Mouse (Mus musculus) hindbrain, embryonic 11.5 days (tissue): ENCODE measurements around the gene Sik3. TPM values are rescaled to one million over a fixed set of nuclear protein-coding genes. Genes with fewer than 3 reads are reported as not detected.

Experiments
- ATAC-seq: fragments of 200-750 bp; cut with Nextera tagmentation; 2 replicates; pipeline ENCODE4 v1.8.0; 2017; ENCODE audit warnings: mild to moderate bottlenecking, moderate TSS enrichment, moderate library complexity; ENCODE audit not compliant: low FRiP score
- DNase-seq: peaks from one replicate; pipeline ENCODE4 v3.0.0-alpha.2; 2015; ENCODE audit warnings: low spot score
- H3K27ac ChIP-seq: fragments of 300-500 bp; sonication (generic); 2 replicates; pipeline ENCODE4 v1.5.1; 2014; ENCODE audit warnings: mild to moderate bottlenecking, low read depth, low read length
- H3K27me3 ChIP-seq: fragments of 300-500 bp; sonication (generic); 2 replicates; pipeline ENCODE4 v1.6.1; 2014; ENCODE audit warnings: mild to moderate bottlenecking, low read length, moderate library complexity, mixed read lengths; ENCODE audit not compliant: control insufficient read depth, insufficient read depth
- H3K36me3 ChIP-seq: fragments of 300-500 bp; sonication (generic); 2 replicates; pipeline ENCODE4 v1.6.1; 2014; ENCODE audit warnings: mild to moderate bottlenecking, low read length, moderate library complexity, mixed read lengths; ENCODE audit not compliant: control insufficient read depth, insufficient read depth
- H3K4me1 ChIP-seq: fragments of 300-500 bp; sonication (generic); replicated peaks from 2 replicates; pipeline ENCODE4 v1.6.1; 2014; ENCODE audit warnings: low read length, mixed read lengths; ENCODE audit not compliant: control insufficient read depth, insufficient read depth
- H3K4me2 ChIP-seq: fragments of 300-500 bp; sonication (generic); replicated peaks from 2 replicates; pipeline ENCODE4 v1.6.1; 2014; ENCODE audit warnings: mild to moderate bottlenecking, low read depth, low read length
- H3K4me3 ChIP-seq: fragments of 300-500 bp; sonication (generic); 2 replicates; pipeline ENCODE4 v1.5.1; 2014; ENCODE audit warnings: low read depth, low read length
- H3K9ac ChIP-seq: fragments of 300-500 bp; sonication (generic); 2 replicates; pipeline ENCODE4 v1.6.1; 2014; ENCODE audit warnings: low read depth, low read length
- H3K9me3 ChIP-seq: fragments of 300-500 bp; sonication (generic); 2 replicates; pipeline ENCODE4 v1.6.1; 2016; ENCODE audit warnings: low read length; ENCODE audit not compliant: control insufficient read depth
- WGBS: fragments of 180-500 bp; shearing (Covaris S2); extraction: QIAGEN DNeasy Blood & Tissue Kit; methylation state at CpG from one replicate; pipeline ENCODE4 v1.1.7; 2014; 5-methylcytosine and 5-hydroxymethylcytosine counted together
- polyA plus RNA-seq: library from polyadenylated mRNA; unstranded; fragments of >200 nt; fragmentation: Nextera tagmentation; extraction: Ambion mirVana; gene quantifications from 2 replicates; pipeline ENCODE4 v1.2.1, GENCODE M21; 2014

Gene Sik3
- polyA plus RNA-seq, 1 experiment from 2014 or later = 10.1 TPM

- DNase-seq (no peak), ATAC-seq (no peak)
- Histone ChIP-seq H3K4me3 (no peak overlapping the region), H3K27me3 (no peaks in the 10 kb centered on the region), H3K4me1 (no peaks in the 10 kb centered on the region), H3K36me3 (no peaks in the 10 kb centered on the region; the same call in 1 of the 2 replicates), H3K9me3 (no peaks in the 10 kb centered on the region), H3K27ac (no peak overlapping the region), H3K4me2 (no peak overlapping the region), H3K9ac (no peak overlapping the region)
- 89% methylated on average over 9 of the region's 9 CpGs for WGBS
Measured at GRCm38 (mm10) chr9:46194809-46195208, 182.2 kb downstream of the Sik3 start.

DNA sequence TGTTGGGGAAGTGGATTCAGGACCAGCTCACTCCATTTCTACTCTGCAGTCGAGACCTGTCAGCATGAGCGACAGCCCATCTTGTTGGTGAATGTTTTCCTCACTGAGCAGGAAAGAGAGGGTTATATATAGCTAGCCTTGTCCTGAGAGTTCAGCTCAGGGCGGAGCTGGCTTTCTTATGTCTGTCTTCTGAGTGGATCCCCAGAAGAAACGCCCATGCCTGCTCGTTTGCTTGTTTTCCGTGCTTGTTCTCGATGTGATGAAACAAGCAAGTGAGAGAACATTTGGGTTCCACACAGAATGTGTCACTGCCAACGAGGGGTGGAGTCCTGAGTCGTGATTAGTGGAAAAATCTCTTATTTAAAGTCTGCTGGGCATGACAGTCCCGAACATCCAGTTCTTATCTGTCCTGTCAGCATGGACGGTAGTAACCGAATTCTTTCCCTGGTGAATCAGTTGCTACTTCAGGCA is 184.1 kb downstream of the Sik3 start:
- no peaks in the 10 kb centered on the region; the same call in 1 of the 2 replicates for H3K36me3 ChIP-seq
- ATAC-seq = no peak

GRCm38 (mm10) chr9:46198461-46198860 is 185.8 kb downstream of the Sik3 start:
- H3K36me3 ChIP-seq = no peaks in the 10 kb centered on the region; the same call in 1 of the 2 replicates
- no peaks in the 10 kb centered on the region for H3K9me3 ChIP-seq
- no peak overlapping the region for H3K4me3 ChIP-seq
- no peaks in the 10 kb centered on the region for H3K27me3 ChIP-seq
- no peak overlapping the region for H3K4me2 ChIP-seq
- no peak overlapping the region for H3K27ac ChIP-seq
- H3K9ac ChIP-seq = no peak overlapping the region
- 90% methylated on average over 9 of the region's 9 CpGs for WGBS
- DNase-seq (no peak), ATAC-seq (no peak)
- H3K4me1 ChIP-seq = no peaks in the 10 kb centered on the region

More for the DNA sequence above, 184.1 kb downstream of the Sik3 start:
- 81% methylated on average over 12 of the region's 12 CpGs for WGBS
- H3K9ac ChIP-seq = no peak overlapping the region
- no peak overlapping the region for H3K27ac ChIP-seq
- no peaks in the 10 kb centered on the region for H3K4me1 ChIP-seq
- H3K9me3 ChIP-seq = no peaks in the 10 kb centered on the region
- no peaks in the 10 kb centered on the region for H3K27me3 ChIP-seq
- no peak overlapping the region for H3K4me3 ChIP-seq
- no peak overlapping the region for H3K4me2 ChIP-seq
- DNase-seq = no peak

DNA sequence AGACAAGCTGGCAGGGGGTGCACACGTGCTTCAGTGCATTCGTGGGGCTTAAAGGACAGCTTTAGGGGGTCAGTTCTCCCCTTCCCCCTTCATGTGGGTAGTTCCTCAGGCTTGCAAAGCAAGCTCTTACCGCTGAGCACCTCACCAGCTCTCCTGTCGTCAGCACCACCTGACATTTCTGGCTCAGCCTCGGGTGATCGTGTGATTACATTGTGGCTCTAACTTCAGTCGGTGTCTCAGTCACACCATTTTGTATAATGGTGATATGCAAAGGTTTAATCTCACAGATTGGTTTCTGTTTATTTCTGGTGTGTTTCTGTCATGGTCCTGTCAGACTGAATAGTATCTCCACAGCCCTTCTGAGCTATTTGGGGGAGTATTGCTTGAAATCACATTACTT is 186.3 kb downstream of the Sik3 start:
- no peaks in the 10 kb centered on the region for H3K27me3 ChIP-seq
- no peaks in the 10 kb centered on the region for H3K9me3 ChIP-seq
- H3K4me1 ChIP-seq = no peaks in the 10 kb centered on the region
- H3K36me3 ChIP-seq = no peaks in the 10 kb centered on the region; the same call in 1 of the 2 replicates
- DNase-seq (no peak), ATAC-seq (no peak)
- 92% methylated on average over 7 of the region's 7 CpGs for WGBS
- H3K4me2 ChIP-seq = no peak overlapping the region
- H3K9ac ChIP-seq = no peak overlapping the region
- H3K4me3 ChIP-seq = no peak overlapping the region
- H3K27ac ChIP-seq = no peak overlapping the region

DNA sequence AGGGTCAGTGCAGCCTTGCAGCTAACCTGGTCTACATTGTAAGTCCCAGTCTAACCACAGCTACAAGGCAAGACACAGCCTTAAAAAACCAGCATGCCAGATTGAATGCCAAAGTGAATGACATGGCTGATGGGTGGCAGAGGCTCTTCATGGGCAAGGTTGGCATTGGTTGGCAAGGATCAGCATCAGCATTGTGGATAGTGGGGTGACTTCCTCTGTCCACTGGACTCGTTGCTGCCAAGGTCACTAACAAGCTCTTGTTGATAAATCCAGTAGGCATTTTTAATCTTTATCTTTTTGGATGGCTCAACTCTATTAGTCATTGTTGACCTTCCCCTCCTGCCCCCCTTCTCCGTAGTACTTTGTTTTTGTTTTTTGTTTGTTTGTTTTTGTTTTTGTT is 187.0 kb downstream of the Sik3 start:
- H3K4me1 ChIP-seq = no peaks in the 10 kb centered on the region
- no peak for DNase-seq
- H3K4me2 ChIP-seq = no peak overlapping the region
- no peaks in the 10 kb centered on the region; the same call in 1 of the 2 replicates for H3K36me3 ChIP-seq
- H3K27me3 ChIP-seq = no peaks in the 10 kb centered on the region
- no peaks in the 10 kb centered on the region for H3K9me3 ChIP-seq
- no peak overlapping the region for H3K9ac ChIP-seq
- H3K27ac ChIP-seq = no peak overlapping the region
- ATAC-seq = no peak
- H3K4me3 ChIP-seq = no peak overlapping the region
- WGBS = 93% methylated on average over 2 of the region's 2 CpGs

DNA sequence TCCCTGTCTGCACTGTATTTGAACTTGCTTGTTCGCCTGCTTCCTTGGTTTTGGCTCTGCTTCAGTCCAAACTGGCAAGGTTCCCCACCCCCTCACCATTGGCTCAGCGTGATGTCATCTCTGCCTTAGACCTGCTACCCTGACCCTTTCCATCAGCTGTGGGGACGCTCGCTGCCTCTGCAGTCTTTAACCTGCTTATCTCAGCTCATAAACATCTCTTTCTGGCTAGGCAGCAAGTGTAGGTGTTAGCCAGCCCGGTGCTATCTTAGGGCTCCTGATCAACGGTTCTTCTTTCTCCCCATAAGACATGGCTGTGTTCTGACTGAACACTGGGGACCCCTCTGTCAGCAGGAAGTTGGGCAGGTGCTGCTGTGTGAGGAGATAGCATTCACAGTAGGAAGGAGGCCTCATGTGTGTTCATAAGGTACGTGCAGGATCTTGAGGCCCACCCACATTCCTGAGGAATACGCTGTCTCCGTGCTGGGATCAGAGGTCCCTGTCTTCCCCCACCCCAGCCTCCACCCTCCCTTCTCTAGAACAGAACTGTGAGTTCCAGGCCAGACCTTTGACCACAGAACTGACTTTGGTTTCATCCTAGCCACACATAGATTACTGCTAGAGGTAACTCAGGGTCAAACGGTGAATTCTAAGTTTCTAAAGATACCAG is 194.3 kb downstream of the Sik3 start:
- no peak overlapping the region for H3K27ac ChIP-seq
- H3K36me3 ChIP-seq = no peaks in the 10 kb centered on the region; the same call in none of the 2 replicates
- no peaks in the 10 kb centered on the region for H3K4me1 ChIP-seq
- DNase-seq (no peak), ATAC-seq (no peak)
- H3K9me3 ChIP-seq = no peaks in the 10 kb centered on the region
- 82% methylated on average over 10 of the region's 10 CpGs for WGBS
- no peak overlapping the region for H3K9ac ChIP-seq
- H3K27me3 ChIP-seq = no peaks in the 10 kb centered on the region
- H3K4me3 ChIP-seq = no peak overlapping the region
- H3K4me2 ChIP-seq = no peak overlapping the region

- no peaks in the 10 kb centered on the region; the same call in none of the 2 replicates for H3K36me3 ChIP-seq
- 73% methylated on average over 6 of the region's 6 CpGs for WGBS
Measured at GRCm38 (mm10) chr9:46207501-46207869, 194.9 kb downstream of the Sik3 start.

GRCm38 (mm10) chr9:46208401-46208974 is 195.9 kb downstream of the Sik3 start:
- no peaks in the 10 kb centered on the region for H3K9me3 ChIP-seq
- no peak for ATAC-seq
- no peak overlapping the region for H3K27ac ChIP-seq
- H3K4me1 ChIP-seq = no peaks in the 10 kb centered on the region
- no peak overlapping the region for H3K4me2 ChIP-seq
- no peaks in the 10 kb centered on the region; the same call in none of the 2 replicates for H3K36me3 ChIP-seq
- H3K27me3 ChIP-seq = no peaks in the 10 kb centered on the region
- H3K4me3 ChIP-seq = no peak overlapping the region
- no peak for DNase-seq
- no peak overlapping the region for H3K9ac ChIP-seq
- 81% methylated on average over 13 of the region's 13 CpGs for WGBS

More at GRCm38 (mm10) chr9:46207501-46207869, 194.9 kb downstream of the Sik3 start:
- no peak for ATAC-seq
- Histone ChIP-seq H3K9me3 (no peaks in the 10 kb centered on the region), H3K27ac (no peak overlapping the region), H3K4me2 (no peak overlapping the region), H3K9ac (no peak overlapping the region), H3K4me1 (no peaks in the 10 kb centered on the region), H3K27me3 (no peaks in the 10 kb centered on the region), H3K4me3 (no peak overlapping the region)
- DNase-seq = no peak

DNA sequence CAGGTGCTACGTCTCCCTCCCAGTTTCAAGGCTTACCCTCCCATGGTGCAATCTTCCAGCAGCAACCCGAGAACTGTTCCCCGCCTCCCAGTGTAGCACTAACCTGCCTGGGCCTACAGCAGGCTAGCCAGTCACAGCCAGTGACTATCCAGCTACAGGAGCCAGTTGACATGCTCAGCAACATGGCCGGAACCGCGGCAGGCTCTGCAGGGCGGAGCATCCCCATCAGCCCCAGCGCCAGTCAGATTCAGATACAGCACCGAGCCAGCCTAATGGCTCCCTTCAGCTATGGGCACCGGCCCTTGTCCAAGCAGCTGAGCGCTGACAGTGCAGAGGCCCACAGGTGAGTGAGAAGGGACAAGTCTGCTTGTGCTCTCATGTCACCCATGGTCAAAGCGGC is 197.9 kb downstream of the Sik3 start:
- Histone ChIP-seq H3K36me3 (no peaks in the 10 kb centered on the region; the same call in none of the 2 replicates), H3K27ac (no peak overlapping the region), H3K4me2 (no peak overlapping the region), H3K9me3 (no peaks in the 10 kb centered on the region), H3K4me1 (no peaks in the 10 kb centered on the region), H3K27me3 (no peaks in the 10 kb centered on the region), H3K9ac (no peak overlapping the region), H3K4me3 (no peak overlapping the region)
- 94% methylated on average over 12 of the region's 12 CpGs for WGBS
- ATAC-seq (no peak), DNase-seq (no peak)
